Mouse (Mus musculus) CH12.LX (cell line): ENCODE data around the gene Lrriq4. TPM values are rescaled to one million over a fixed set of nuclear protein-coding genes. Genes with fewer than 3 reads are reported as not detected.

Experiments used
- DNase-seq: peaks from one replicate; pipeline ENCODE4 v3.0.0-alpha.2; 2013; ENCODE audit errors: extremely low read depth
- H3K27ac ChIP-seq: 2 replicates; pipeline ENCODE4 v1.5.1; 2012; ENCODE audit warnings: low read depth, mild to moderate bottlenecking, control low read depth, moderate library complexity; ENCODE audit not compliant: insufficient read depth
- H3K27me3 ChIP-seq: replicated peaks from 2 replicates; pipeline ENCODE3; 2012; ENCODE audit warnings: inconsistent platforms
- H3K36me3 ChIP-seq, 2 experiments: replicated peaks in 1 of 2; 2 replicates each; pipeline versions ENCODE3 to v1.6.1; 2012; ENCODE audit warnings: inconsistent platforms in 1 of 2, low read length in 1 of 2, mild to moderate bottlenecking in 1 of 2, mixed read lengths in 1 of 2, moderate library complexity in 1 of 2; ENCODE audit not compliant: control insufficient read depth in 1 of 2, insufficient read depth in 1 of 2
- H3K4me1 ChIP-seq, 2 experiments: 2 replicates each; pipeline ENCODE4 v1.6.1; 2012; ENCODE audit warnings: inconsistent platforms in 1 of 2, moderate library complexity in 1 of 2; ENCODE audit not compliant: insufficient read depth in 2 of 2, control insufficient read depth in 1 of 2
- H3K4me2 ChIP-seq: 2 replicates; pipeline ENCODE4 v1.6.1; 2012; ENCODE audit warnings: low read depth, mild to moderate bottlenecking, control low read depth; ENCODE audit not compliant: poor library complexity, insufficient read depth, severe bottlenecking
- H3K4me3 ChIP-seq, 3 experiments: fragments of 150-350 bp in 1 of 3; sonication (generic) in 1 of 3; replicated peaks in 1 of 3; 2 replicates each; pipeline versions ENCODE3 to v1.5.1; 2011 to 2012; ENCODE audit warnings: low read depth in 2 of 3, low read length in 2 of 3, mild to moderate bottlenecking in 2 of 3, moderate library complexity in 2 of 3, control low read depth in 1 of 3, improper control_type of control experiment in 1 of 3, inconsistent platforms in 1 of 3, mixed read lengths in 1 of 3; ENCODE audit not compliant: poor library complexity in 1 of 3
- H3K79me2 ChIP-seq: replicated peaks from 2 replicates; pipeline ENCODE4 v1.6.1; 2012; ENCODE audit warnings: mild to moderate bottlenecking, moderate library complexity; ENCODE audit not compliant: control insufficient read depth, poor library complexity, insufficient read depth, severe bottlenecking; ENCODE audit errors: extremely low read depth
- H3K9ac ChIP-seq: 2 replicates; pipeline ENCODE4 v1.6.1; 2012; ENCODE audit warnings: low read depth, mild to moderate bottlenecking, control low read depth, moderate library complexity; ENCODE audit not compliant: insufficient read depth
- H3K9me3 ChIP-seq: replicated peaks from 2 replicates; pipeline ENCODE3; 2012; ENCODE audit warnings: low read length, inconsistent platforms, mixed read lengths
- CTCF ChIP-seq, 2 experiments: IDR thresholded peaks in 1 of 2; conservative IDR thresholded peaks in 1 of 2; 2 replicates each; pipeline ENCODE4 v1.5.1; 2011 to 2012; ENCODE audit warnings: low read depth in 2 of 2, low read length in 2 of 2, improper control_type of control experiment in 1 of 2, inconsistent platforms in 1 of 2, mild to moderate bottlenecking in 1 of 2, moderate library complexity in 1 of 2
- E2F4 ChIP-seq: IDR thresholded peaks from 2 replicates; pipeline ENCODE4 v1.6.1; 2011; ENCODE audit warnings: low read depth, low read length, improper control_type of control experiment; ENCODE audit not compliant: insufficient replicate concordance
- ELF1 ChIP-seq: IDR thresholded peaks from 2 replicates; pipeline ENCODE4 v1.6.1; 2014; ENCODE audit warnings: low read depth, mild to moderate bottlenecking, inconsistent platforms, low read length, improper control_type of control experiment
- EP300 ChIP-seq: IDR thresholded peaks from 2 replicates; pipeline ENCODE4 v1.6.1; 2011; ENCODE audit warnings: low read length, improper control_type of control experiment
- GABPA ChIP-seq: IDR thresholded peaks from 2 replicates; pipeline ENCODE4 v1.6.1; 2012; ENCODE audit warnings: low read depth, low read length, improper control_type of control experiment, inconsistent platforms; ENCODE audit not compliant: insufficient replicate concordance
- MAFK ChIP-seq: IDR thresholded peaks from 2 replicates; pipeline ENCODE4 v1.6.1; 2011; ENCODE audit warnings: low read length, improper control_type of control experiment; ENCODE audit not compliant: insufficient replicate concordance
- MXI1 ChIP-seq: IDR thresholded peaks from 2 replicates; pipeline ENCODE4 v1.6.1; 2011; ENCODE audit warnings: mild to moderate bottlenecking, low read depth, low read length, improper control_type of control experiment
- NRF1 ChIP-seq: IDR thresholded peaks from 2 replicates; pipeline ENCODE4 v1.6.1; 2014; ENCODE audit warnings: low read depth, mild to moderate bottlenecking, inconsistent platforms, low read length, improper control_type of control experiment, moderate library complexity
- PAX5 ChIP-seq: IDR thresholded peaks from 2 replicates; pipeline ENCODE4 v1.6.1; 2012; ENCODE audit warnings: low read length, inconsistent platforms, mixed read lengths
- POLR2A ChIP-seq: IDR thresholded peaks from 2 replicates; pipeline ENCODE4 v1.6.1; 2011; ENCODE audit warnings: low read depth, mild to moderate bottlenecking, improper control_type of control experiment, low read length
- SMC3 ChIP-seq: IDR thresholded peaks from 2 replicates; pipeline ENCODE4 v1.6.1; 2011; ENCODE audit warnings: low read depth, low read length, improper control_type of control experiment
- TCF12 ChIP-seq: IDR thresholded peaks from 2 replicates; pipeline ENCODE4 v1.6.1; 2014; ENCODE audit warnings: low read depth, mild to moderate bottlenecking, inconsistent platforms, low read length, improper control_type of control experiment
- UBTF ChIP-seq: IDR thresholded peaks from 2 replicates; pipeline ENCODE4 v1.6.1; 2012; ENCODE audit warnings: low read depth, mild to moderate bottlenecking, inconsistent platforms, low read length, improper control_type of control experiment, moderate library complexity
- USF1 ChIP-seq: IDR thresholded peaks from 2 replicates; pipeline ENCODE4 v1.6.1; 2014; ENCODE audit warnings: low read depth, mild to moderate bottlenecking, inconsistent platforms, low read length, improper control_type of control experiment
- ZC3H11A ChIP-seq: IDR thresholded peaks from 2 replicates; pipeline ENCODE4 v1.6.1; 2012; ENCODE audit warnings: low read depth, mild to moderate bottlenecking, inconsistent platforms, low read length, improper control_type of control experiment
- ZKSCAN1 ChIP-seq: IDR thresholded peaks from 2 replicates; pipeline ENCODE4 v1.6.1; 2012; ENCODE audit warnings: low read depth, inconsistent platforms, low read length, improper control_type of control experiment, borderline replicate concordance
- dilution Hi-C: fragments of 300-500 bp; cut with MboI; formaldehyde crosslinking; loops from 2 replicates; pipeline ENCODE4 v1.14.3; 2020; ENCODE audit warnings: low sequenced_read_pairs; ENCODE audit not compliant: extremely low pct_unique_long_range_greater_than_20kb, extremely low pct_ligation_motif_present
- in situ Hi-C: fragments of 300-500 bp; cut with MboI; formaldehyde crosslinking; loops from 3 replicates; pipeline ENCODE4 v1.14.3; 2019; ENCODE audit warnings: low sequenced_read_pairs, low pct_ligation_motif_present, low pct_unique_long_range_greater_than_20kb, mixed read lengths
- polyA plus RNA-seq: library from polyadenylated mRNA; unstranded; fragments of >175 nt; gene quantifications from 2 replicates; pipeline ENCODE4 v1.2.1, GENCODE M21; 2012; ENCODE audit warnings: low read depth; ENCODE audit not compliant: insufficient read length
- total RNA-seq, 2 experiments: library from RNA; depleted of rRNA; stranded (reverse); fragments of 300-350 nt in 1 of 2; fragments of >200 nt in 1 of 2; gene quantifications; 2 replicates each; pipeline ENCODE4 v1.2.3; 2012 to 2014

Gene Lrriq4
- total and polyA plus RNA-seq, 3 experiments: not detected

GRCm38 (mm10) chr3:30690976-30691375 lies 46.7 kb downstream of the Lrriq4 start:
- H3K9me3 ChIP-seq: peaks cover 3% of the 10 kb centered on the region
- no peak overlapping the region for H3K4me3 ChIP-seq
- TF ChIP-seq MXI1 (no peak), NRF1 (no peak), POLR2A (no peak), GABPA (no peak), UBTF (no peak), EP300 (no peak), ZC3H11A (no peak), USF1 (no peak), TCF12 (no peak), CTCF (conservative IDR thresholded peaks at IDR 0.05 in 1 of 2, IDR thresholded peaks at IDR 0.05 in 1 of 2; ENCODE audit: low read depth in 2 of 2, low read length in 2 of 2) (no peak), MAFK (no peak), PAX5 (no peak)
- TF ChIP-seq, all 38 proteins: peak for 0
- no peaks in the 10 kb centered on the region for H3K79me2 ChIP-seq
- H3K27ac ChIP-seq: no peak overlapping the region
- H3K9ac ChIP-seq: no peak overlapping the region
- no peak overlapping the region for H3K4me2 ChIP-seq
- no peaks in the 10 kb centered on the region for H3K27me3 ChIP-seq
- in situ Hi-C loops: no loop called here
- no peak for DNase-seq
- dilution Hi-C loops: no loop called here
- 0 out of 4 replicates have a peak, but pooled peaks cover 0 to 3% of the 10 kb centered on the region in 2 experiments for H3K4me1 ChIP-seq
- no peaks in the 10 kb centered on the region for H3K36me3 ChIP-seq

- no peak overlapping the region for H3K4me3 ChIP-seq
- peaks cover 3% of the 10 kb centered on the region for H3K9me3 ChIP-seq
- H3K4me2 ChIP-seq: no peak overlapping the region
- TF ChIP-seq E2F4 (no peak), SMC3 (no peak), ZKSCAN1 (no peak), ELF1 (no peak)
- 0 out of 4 replicates have a peak, but pooled peaks cover 0 to 3% of the 10 kb centered on the region in 2 experiments for H3K4me1 ChIP-seq
- in situ Hi-C loops (no loop called here), dilution Hi-C loops (no loop called here)
- DNase-seq: no peak
- H3K27me3 ChIP-seq: no peaks in the 10 kb centered on the region
- H3K9ac ChIP-seq: no peak overlapping the region
- H3K79me2 ChIP-seq: no peaks in the 10 kb centered on the region
- no peaks in the 10 kb centered on the region for H3K36me3 ChIP-seq
- H3K27ac ChIP-seq: no peak overlapping the region
These were observed 51.4 kb downstream of the Lrriq4 start for GRCm38 (mm10) chr3:30695661-30696060.
